In genomic region chr9:46337852-46338291, GRCm38 (mm10) we compare ENCODE assay signal across 9 mouse cellular contexts. TPM values are rescaled to one million over a fixed set of nuclear protein-coding genes. Genes with fewer than 3 reads are reported as not detected.
DNase-seq lines count a peak whose midpoint lies in the region; ATAC-seq and TF ChIP-seq lines count a peak whose summit lies in the region.
"Had no signal": no experiment of that assay in that cellular context is flagged by ENCODE, and none has a peak within 500 bp of the region (broad histone marks: within the 10 kb centered on the region; RNA-seq: fewer than 3 reads in every experiment).

No protein-coding gene starts in this region.

- H3K9me3 ChIP-seq in ES-E14 (ENCODE audit: control insufficient read depth, insufficient read depth, low read depth, low read length): no peaks in the 10 kb centered on the region
- H3K9me3 ChIP-seq in forebrain, embryonic 13.5 days (replicated peaks): no peaks in the 10 kb centered on the region
- H3K9me3 ChIP-seq in kidney, embryonic 16.5 days (ENCODE audit: low read length): no peaks in the 10 kb centered on the region

- DNase-seq in cerebellum, adult 2 months: peak; percentile 43 to 62
- DNase-seq in cerebellum, adult 8-10 months: no peak
- DNase-seq in ES-E14 (ENCODE audit: low read depth, low spot score): peak; percentile 65
- peak; percentile 56 to 82 for DNase-seq in left cerebral cortex, postnatal 25 days (ENCODE audit: low spot score in 2 of 2)
- peak; percentile 60 for DNase-seq in right cerebral cortex, postnatal 25 days
- no peak for DNase-seq in gastrocnemius, adult 18-20 months (ENCODE audit: low spot score)

- ATAC-seq in forebrain, embryonic 13.5 days: peak; percentile 86
- no peak; the same call in 1 of the 2 replicates for ATAC-seq in kidney, embryonic 16.5 days (ENCODE audit: low FRiP score, low TSS enrichment)

- H3K36me3 ChIP-seq in ES-E14 (ENCODE audit: control insufficient read depth, insufficient read depth, low read length, poor library complexity, severe bottlenecking): no peaks in the 10 kb centered on the region
- H3K36me3 ChIP-seq in forebrain, embryonic 13.5 days (ENCODE audit: poor library complexity, severe bottlenecking): no peaks in the 10 kb centered on the region
- H3K36me3 ChIP-seq in kidney, embryonic 16.5 days (ENCODE audit: insufficient read depth, low read length): no peaks in the 10 kb centered on the region

- peaks cover 13% of the 10 kb centered on the region for H3K4me1 ChIP-seq in cerebellum, adult 2 months (ENCODE audit: control insufficient read depth, insufficient read depth, low read length)
- peaks cover 10 to 30% of the 10 kb centered on the region in 2 experiments; a peak in 3 of 4 replicates for H3K4me1 ChIP-seq in ES-E14 (ENCODE audit: control insufficient read depth in 2 of 2, insufficient read depth in 2 of 2, low read length in 2 of 2, poor library complexity in 1 of 2)
- H3K4me1 ChIP-seq in forebrain, embryonic 13.5 days: peaks cover 19% of the 10 kb centered on the region
- H3K4me1 ChIP-seq in kidney, embryonic 16.5 days (ENCODE audit: insufficient read depth, low read length): no peaks in the 10 kb centered on the region

- no peak overlapping the region for H3K9ac ChIP-seq in ES-E14 (ENCODE audit: insufficient read depth, low read depth, low read length, poor library complexity, severe bottlenecking)
- no peak overlapping the region for H3K9ac ChIP-seq in forebrain, embryonic 13.5 days
- H3K9ac ChIP-seq in kidney, embryonic 16.5 days (replicated peaks; ENCODE audit: low read length): no peak overlapping the region

- no peak for TF ChIP-seq CTCF in cerebellum, adult 2 months (IDR thresholded peaks at IDR 0.05; ENCODE audit: borderline replicate concordance, insufficient read depth, low read depth, low read length)

- TF ChIP-seq POLR2A in cerebellum, adult 2 months (IDR thresholded peaks at IDR 0.05; ENCODE audit: borderline replicate concordance, insufficient read depth, low read length): no peak

- H3K27me3 ChIP-seq in cerebellum, adult 2 months (ENCODE audit: control insufficient read depth, insufficient read depth, low read length): no peaks in the 10 kb centered on the region
- H3K27me3 ChIP-seq in forebrain, embryonic 13.5 days: peaks cover 18% of the 10 kb centered on the region
- H3K27me3 ChIP-seq in kidney, embryonic 16.5 days (ENCODE audit: insufficient read depth, low read length): peaks cover 7% of the 10 kb centered on the region; the same call in 1 of the 2 replicates

- H3K27ac ChIP-seq in cerebellum, adult 2 months (ENCODE audit: insufficient read depth, low read length): no peak overlapping the region
- no peak overlapping the region for H3K27ac ChIP-seq in ES-E14 (ENCODE audit: insufficient read depth, low read depth, low read length, poor library complexity, severe bottlenecking)
- peak overlapping the region; percentile 74 for H3K27ac ChIP-seq in forebrain, embryonic 13.5 days
- H3K27ac ChIP-seq in kidney, embryonic 16.5 days (ENCODE audit: low read length): no peak overlapping the region

- WGBS in cerebellum, adult 2 months: 39% methylated on average over 3 of the region's 3 CpGs
- WGBS in forebrain, embryonic 13.5 days: 4% methylated on average over 3 of the region's 3 CpGs
- WGBS in kidney, embryonic 16.5 days: 3% methylated on average over 3 of the region's 3 CpGs

- no peak overlapping the region for H3K4me3 ChIP-seq in cerebellum, adult 2 months (replicated peaks; ENCODE audit: insufficient read depth, low read depth, low read length)
- H3K4me3 ChIP-seq in ES-E14 (ENCODE audit: insufficient read depth in 1 of 2, low read depth in 1 of 2, low read length in 2 of 2, poor library complexity in 1 of 2, severe bottlenecking in 1 of 2): no peak overlapping the region
- no peak overlapping the region for H3K4me3 ChIP-seq in forebrain, embryonic 13.5 days
- H3K4me3 ChIP-seq in kidney, embryonic 16.5 days (ENCODE audit: low read length): no peak overlapping the region

- in situ Hi-C loops in ES-E14 (cut with MboI; ENCODE audit: low sequenced_read_pairs in 2 of 2, unreplicated experiment in 2 of 2): no loop called here

- intact Hi-C loops in left cerebral cortex, postnatal 25 days (cut with DNase I): no loop called here

- H3K4me2 ChIP-seq in forebrain, embryonic 13.5 days: no peak overlapping the region
- no peak overlapping the region for H3K4me2 ChIP-seq in kidney, embryonic 16.5 days (replicated peaks; ENCODE audit: low read depth, low read length)

TF ChIP-seq in ES-E14, 5 proteins besides CTCF, POLR2A, EP300 and RAD21:
- TF ChIP-seq ZNF384 (IDR thresholded peaks at IDR 0.05; ENCODE audit: low read depth, low read length): no peak
- TF ChIP-seq HCFC1 (IDR thresholded peaks at IDR 0.05; ENCODE audit: borderline replicate concordance, insufficient read depth, low read length): no peak
- no peak for TF ChIP-seq ZC3H11A (IDR thresholded peaks at IDR 0.05; ENCODE audit: borderline replicate concordance, low read depth, low read length)
- no peak for TF ChIP-seq CHD2 (IDR thresholded peaks at IDR 0.05; ENCODE audit: low read depth, low read length)
- no peak for TF ChIP-seq MAFK (IDR thresholded peaks at IDR 0.05; ENCODE audit: insufficient read depth, low read depth, low read length)
TF ChIP-seq in ES-E14: peak in this region for 0.

RNA-seq across cellular contexts. Expression of gene 4931429L15Rik, which starts 18.1 kb away (rescaled TPM):
- not detected in 2 replicates for polyA plus RNA-seq in cerebellum, adult 2 months (2012; rRNA removed)
- total RNA-seq in ES-E14 (2012; rRNA removed): not detected in 2 replicates
- polyA plus RNA-seq in forebrain, embryonic 13.5 days (2015; fragmentation: Nextera tagmentation; extraction: Ambion mirVana): not detected in 2 replicates
- not detected for total RNA-seq in left cerebral cortex, postnatal 25 days (2021)
- total RNA-seq in gastrocnemius, adult 18-20 months (2021): not detected
- polyA plus RNA-seq in kidney, embryonic 16.5 days (2015; fragmentation: Nextera tagmentation; extraction: Ambion mirVana): not detected in 2 replicates
- polyA plus RNA-seq: C2C12 had no signal

RNA-seq across cellular contexts. Expression of gene Bud13, which starts 55.1 kb away (rescaled TPM):
- 11.9 and 12.8 TPM in 2 replicates for polyA plus RNA-seq in cerebellum, adult 2 months (2012; rRNA removed)
- total RNA-seq in ES-E14 (2012; rRNA removed): 14.3 and 21.6 TPM in 2 replicates
- polyA plus RNA-seq in forebrain, embryonic 13.5 days (2015; fragmentation: Nextera tagmentation; extraction: Ambion mirVana): 19.0 and 21.9 TPM in 2 replicates
- total RNA-seq in left cerebral cortex, postnatal 25 days (2021): 10 to 100 TPM; 11.2 to 11.5 TPM
- 10 to 100 TPM; 10.1 to 12.9 TPM for total RNA-seq in gastrocnemius, adult 18-20 months (2021)
- 25.6 and 29.6 TPM in 2 replicates for polyA plus RNA-seq in kidney, embryonic 16.5 days (2015; fragmentation: Nextera tagmentation; extraction: Ambion mirVana)

Comparison
In these comparisons a context has a peak if more than half of its experiments do, and no peak if none do; other contexts are left out.
1. DNase-seq: peak in cerebellum, adult 2 months (2 of 2), ES-E14 (single experiment), left cerebral cortex, postnatal 25 days (2 of 2) and right cerebral cortex, postnatal 25 days (single experiment); none in cerebellum, adult 8-10 months (single experiment) and gastrocnemius, adult 18-20 months (single experiment).